Mouse (Mus musculus): ENCODE results near the gene Endog.
"Not testable (repeated sequence)": the region's sequence is repeated elsewhere in the genome, so short reads cannot be mapped to it uniquely, and the experiment has no call there.

Gene Endog

DNA sequence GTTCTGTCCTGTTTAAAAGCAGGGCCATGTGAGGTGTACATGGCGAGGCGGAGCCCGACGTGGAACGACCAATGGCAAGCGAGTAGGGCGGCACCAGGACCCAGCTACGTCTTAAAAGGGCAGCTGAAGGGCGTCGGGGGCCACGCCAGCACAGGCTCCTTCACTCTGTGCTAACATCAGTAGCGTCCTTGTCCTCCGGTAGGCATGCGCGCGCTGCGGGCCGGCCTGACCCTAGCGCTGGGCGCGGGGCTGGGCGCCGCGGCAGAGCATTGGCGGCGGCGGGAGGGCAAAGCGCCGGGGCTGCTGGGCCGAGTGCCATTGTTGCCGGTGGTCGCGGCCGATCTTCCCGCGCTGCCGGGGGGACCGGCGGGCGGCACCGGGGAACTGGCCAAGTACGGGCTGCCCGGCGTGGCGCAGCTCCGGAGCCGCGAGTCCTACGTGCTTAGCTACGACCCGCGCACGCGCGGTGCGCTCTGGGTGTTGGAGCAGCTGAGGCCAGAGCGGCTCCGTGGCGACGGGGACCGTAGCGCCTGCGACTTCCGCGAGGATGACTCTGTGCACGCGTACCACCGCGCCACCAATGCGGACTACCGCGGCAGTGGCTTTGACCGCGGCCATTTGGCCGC is at the start of gene Endog:
TSS of gene Endog (plus strand) at position 123 of the 626 bp plus-strand sequence.
- DNase-seq (ENCODE audit: low read depth): no peak

DNA sequence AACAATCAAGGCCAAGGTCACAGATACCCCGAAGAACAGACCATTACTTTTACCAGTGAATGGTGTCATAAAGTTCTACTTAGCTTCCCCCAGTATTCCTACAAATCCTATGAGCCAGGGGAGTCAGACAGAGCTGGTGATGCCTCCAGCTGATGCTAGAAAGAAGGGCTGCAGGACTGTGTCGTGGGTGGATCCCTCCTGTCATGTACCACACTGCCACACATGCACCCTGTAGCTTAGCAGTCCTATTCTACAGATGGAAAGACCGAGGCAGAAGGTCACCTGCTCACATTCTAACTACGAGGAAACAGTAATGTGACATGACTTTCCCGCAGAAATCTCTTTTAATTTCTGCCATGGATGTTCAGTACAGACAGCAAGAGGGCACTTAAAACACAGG is 48.5 kb upstream of the Endog start:
- no peak for DNase-seq (ENCODE audit: low read depth)

DNA sequence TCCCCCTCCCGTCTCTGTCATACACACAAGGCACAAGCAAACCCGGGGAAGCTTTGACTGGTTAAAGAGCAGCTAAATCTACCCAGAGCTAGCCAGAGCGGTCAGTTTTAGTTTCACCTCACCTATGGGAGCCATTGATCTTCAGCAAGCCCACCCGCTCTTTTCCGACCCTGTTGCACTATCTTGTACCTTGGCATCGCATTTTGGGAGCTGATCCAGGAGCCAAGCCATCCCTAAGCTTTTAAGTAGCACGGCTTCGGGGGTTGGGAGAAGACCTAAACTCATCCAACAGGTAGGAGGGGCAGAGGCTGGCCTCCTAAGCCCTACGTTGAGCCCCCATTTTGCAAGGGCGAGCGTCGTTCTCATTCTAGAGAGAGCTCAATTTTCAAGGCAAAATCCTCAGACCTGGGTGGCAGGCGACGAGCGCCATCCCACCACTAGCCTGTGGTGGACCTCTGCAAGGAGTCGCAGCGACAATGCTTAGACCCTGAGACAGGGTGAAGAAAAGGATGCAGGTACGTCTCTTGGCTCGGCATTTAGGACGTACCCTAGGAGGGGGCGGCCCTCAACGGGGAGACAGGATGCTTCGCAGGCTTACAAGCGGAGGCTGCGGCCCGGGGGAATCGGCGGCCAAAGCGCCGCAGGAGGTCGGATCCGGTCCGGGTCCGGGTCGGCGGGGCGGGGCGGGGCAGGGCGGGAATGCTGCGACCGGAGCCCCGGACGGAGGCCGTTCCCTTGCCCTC is 47.4 kb upstream of the Endog start:
- no peak for DNase-seq (ENCODE audit: low read depth)

DNA sequence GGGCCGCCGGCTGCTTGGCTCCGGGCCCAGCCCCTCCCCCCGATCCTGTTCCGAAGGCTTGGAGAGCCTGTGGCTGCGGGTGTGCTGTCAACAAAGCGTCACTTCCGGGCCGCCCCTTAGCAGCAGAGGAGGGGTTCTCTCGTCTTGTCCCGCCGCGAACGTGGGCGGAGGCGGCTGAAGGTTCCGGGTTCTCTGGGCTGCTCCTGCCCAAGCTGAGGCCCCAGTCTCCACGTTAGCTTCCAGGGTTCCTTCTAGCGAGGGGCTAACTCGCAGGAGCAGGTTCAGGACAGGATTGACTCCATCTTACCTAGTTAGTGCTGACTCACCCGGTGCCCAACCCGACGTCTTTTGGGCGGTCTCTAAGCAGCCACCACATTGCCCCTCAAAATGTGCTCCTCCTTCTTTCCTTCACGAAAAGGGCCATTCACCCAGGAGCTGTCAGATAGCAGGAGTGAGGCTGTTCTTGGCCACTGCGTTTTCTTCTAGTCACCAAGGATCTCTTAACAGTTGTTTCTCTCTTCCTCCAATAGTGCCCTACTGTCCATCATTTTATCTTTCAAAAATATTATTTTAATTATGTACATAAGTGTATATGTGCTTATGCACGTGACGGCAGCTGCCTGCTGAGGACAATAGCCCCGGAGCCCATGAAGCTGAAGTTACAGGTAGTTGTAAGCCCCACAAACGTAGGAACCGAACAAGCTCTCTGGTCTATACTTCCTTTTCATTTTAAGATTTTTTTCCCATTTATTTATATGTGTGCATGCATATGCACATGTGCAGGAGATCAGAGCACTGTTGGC is 46.6 kb upstream of the Endog start, which contains the start of gene Zer1:
TSS of gene Zer1 (minus strand) at position 114 of the 803 bp plus-strand sequence.
- peak; percentile 95 for DNase-seq (ENCODE audit: low read depth)

DNA sequence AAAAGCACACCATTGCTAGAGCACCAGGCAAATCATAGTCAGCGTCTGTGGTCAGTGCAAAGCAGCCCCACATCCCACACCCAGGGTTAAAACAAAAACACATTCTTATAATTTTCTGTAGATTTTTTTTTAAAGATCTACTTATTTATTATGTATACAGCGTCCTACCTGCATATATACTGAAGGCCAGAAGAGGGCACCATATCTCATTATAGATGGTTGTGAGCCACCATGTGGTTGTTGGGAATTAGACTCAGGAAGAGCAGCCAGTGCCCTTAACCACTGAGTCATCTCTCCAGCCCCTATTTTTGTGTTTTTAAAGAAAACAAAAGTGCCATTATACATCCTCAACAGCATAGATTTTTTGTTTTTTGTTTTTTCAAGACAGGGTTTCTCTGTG is 42.5 kb upstream of the Endog start:
- DNase-seq (ENCODE audit: low read depth): peak; percentile 84

DNA sequence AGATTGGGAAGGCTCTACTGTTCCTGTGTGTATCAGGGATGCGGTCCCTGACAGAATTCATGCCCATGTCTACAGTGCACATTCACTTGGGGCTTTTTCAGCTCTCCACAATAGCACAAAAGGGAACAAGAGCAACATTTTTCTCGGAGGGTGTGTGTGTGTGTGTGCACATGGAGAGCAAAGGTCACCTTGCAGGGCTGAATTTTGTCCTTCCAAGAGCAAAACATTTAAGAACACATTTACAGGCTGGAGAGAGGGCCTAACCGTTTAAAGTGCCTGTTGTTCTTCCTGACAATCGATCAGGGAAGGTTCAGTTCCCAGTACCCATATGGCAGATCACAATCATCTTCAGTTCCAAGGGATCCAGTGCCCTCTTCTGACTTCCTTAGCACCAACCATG is 41.1 kb upstream of the Endog start:
- no peak for DNase-seq (ENCODE audit: low read depth)

DNA sequence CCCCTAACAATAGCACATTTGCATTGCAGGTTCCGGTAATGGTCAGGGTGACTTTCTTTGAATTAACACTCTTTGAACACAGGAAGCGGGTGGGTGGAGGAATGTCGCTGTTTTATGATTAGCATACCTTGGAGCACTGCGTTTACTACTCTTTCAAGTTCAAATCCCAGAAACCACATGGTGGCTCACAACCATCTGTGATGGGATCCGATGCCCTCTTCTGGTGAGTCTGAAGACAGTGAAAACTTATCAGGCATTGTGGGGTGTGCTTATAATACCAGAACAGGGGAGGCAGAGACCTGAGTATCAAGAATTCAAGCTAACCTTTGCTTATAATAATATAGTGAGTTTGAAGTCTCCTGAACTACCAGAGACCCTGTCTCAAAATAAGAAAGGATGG is 40.1 kb upstream of the Endog start:
- DNase-seq (ENCODE audit: low read depth): peak; percentile 41

DNA sequence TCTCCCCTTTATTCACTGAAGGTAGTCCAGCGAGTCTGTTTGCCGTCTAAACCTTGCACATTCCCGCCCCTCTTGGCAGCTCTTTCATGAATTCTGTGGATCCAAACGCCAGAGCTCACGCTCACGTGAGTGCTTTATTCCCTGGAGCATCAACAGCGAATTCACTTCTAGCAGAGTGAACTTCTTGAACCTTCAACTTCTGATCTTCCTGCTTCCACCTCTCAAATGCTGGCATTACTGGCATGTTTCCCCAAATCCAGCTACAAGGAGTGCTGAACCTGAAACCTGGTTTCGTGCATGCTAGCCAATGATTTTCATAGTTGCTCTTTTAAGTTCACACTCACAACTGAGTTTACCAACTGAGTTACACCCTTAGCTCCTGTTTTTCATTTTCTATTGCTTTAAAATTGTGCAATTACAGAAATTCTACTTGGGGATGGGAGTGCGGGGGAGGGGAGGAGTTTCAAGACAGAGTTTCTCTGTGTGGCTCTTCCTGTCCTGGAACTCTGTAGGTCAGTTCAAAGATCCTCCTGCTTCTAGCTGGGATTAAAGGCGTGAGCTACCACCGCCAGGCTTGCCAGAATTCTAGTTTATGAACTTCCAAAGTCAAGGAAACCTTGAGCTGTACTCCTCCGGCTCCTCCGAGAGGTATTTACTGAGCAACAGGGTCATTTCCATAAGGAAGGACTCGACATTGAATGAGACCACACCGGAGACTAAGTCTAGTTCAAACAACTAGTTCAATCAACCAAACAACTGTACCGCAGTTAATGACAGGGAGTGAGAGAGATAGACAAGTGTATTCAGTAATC is 38.3 kb upstream of the Endog start:
- peak; percentile 77 for DNase-seq (ENCODE audit: low read depth)

DNA sequence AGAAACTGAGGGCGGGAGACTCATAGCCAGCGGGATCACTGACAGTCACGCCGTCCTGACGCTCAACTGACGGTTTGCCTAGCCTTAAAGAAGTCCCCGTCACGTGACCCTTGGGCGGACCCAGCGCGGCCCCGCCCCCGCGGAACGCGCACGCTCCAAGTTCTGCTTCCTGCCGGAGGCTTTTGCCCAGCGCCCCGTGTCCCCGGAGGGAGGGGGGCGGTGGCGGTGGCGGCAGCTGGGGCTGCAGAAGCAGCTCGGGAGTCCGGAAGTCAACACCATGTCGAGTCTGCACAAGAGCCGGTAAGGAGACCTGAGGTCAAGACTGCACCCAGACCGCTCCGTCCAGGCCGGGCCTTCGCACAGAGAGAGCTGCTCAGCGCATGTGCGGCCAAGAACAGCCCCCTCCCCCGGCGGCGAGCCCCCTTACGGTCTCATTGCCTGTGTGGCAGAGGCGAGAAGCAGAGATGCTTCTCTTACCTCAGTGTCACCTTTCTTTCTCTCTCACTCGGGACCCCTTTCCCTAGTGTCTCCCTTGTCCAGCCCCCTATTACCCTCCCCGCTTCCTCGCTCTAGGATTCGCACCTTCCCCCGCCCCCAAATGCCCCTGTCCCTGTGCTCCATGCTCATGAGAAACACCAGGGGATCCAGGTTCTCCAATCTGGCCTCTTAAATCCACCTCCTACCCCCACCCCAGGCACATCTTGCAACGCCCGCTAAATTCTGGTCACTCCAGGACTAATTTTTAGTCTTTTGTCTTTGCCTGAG is 37.5 kb upstream of the Endog start, which contains the start of gene Tbc1d13:
TSS of gene Tbc1d13 (plus strand) at position 134 of the 765 bp plus-strand sequence.
- peak; percentile 98 for DNase-seq (ENCODE audit: low read depth)

DNA sequence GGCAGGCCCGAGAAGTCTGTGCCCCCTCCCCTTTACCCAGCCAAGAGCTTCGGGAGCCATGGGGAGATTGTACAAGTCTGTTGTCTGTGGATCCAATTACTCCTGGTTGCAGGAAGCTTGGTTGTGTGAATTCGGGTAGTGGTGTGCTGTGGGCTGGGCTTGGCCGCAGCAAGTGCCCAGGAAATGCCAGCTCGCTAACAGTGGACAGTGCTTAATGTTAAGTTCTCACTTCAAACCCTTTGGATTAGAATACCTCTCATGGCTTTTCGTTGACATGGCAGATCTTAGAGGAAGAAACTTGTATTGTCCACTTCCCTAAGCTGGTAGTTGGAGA is 36.9 kb upstream of the Endog start:
- DNase-seq (ENCODE audit: low read depth): peak; percentile 35

DNA sequence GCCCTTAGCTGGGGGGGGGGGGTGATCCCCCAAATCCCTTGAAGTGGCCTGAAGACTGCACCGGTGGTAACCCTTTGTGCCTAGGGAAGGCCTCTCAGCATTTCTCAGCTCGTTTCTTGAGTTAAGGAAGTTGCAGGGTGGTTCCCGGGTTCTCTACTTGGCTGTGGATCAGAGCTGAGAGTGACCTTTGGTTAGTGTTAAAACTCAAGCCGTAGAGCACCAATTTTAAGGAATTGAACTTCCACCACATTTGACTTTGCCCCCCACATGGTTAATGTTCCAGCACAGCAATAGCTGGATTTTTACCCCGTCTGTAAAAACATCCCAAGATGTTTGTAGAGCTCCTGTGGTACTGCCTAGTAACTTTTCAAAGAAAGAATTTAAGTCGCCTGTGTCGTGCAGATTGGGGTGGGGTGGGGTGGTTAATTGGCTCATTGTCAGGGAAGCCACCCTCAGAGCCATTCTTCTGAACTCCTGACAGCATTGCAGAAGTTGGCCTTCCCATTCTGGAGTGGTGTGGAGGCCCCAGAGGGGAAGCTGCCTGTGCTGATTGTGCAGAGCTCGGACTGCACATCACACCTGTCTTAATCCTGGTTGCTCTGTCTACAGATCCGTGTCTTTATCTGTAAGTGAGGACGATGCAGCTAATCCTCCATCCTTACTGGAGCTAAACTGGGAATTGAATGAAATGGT is 36.2 kb upstream of the Endog start:
- no peak for DNase-seq (ENCODE audit: low read depth)

DNA sequence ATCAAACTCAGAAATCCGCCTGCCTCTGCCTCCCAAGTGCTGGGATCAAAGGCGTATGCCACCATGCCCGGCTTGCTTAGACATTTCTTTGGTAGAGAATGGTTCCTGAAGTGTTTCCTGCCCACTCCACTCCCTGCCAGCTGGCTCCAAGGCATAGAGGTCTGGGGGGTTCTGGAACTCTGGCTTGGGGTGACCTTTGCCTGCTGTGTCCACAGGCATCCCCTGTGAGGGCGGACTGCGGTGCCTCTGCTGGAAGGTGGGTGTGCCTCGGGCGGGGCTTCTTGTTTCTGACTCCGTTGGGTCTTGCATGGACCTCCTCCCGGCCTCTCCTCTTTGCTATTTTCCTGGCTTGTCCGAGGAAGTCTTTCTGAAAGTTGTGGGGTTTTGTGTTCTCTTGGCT is 34.8 kb upstream of the Endog start:
- DNase-seq (ENCODE audit: low read depth): no peak

DNA sequence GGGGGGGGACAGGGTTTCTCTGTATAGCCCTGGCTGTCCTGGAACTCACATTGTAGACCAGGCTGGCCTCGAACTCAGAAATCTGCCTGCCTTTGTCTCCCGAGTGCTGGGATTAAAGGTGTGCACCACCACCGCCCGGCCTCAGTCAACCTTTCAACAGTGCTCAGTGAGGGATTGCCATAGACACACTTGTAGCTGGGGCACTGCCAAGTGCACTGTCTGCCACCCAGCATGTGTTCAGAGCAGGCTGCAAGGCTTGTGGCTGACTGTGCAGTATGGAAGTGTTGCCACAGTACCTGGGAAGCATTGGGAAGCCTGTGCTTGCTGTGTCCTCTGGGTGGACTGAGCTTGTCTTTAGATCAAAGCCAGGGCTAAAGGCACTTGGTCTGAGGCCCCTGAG is 31.3 kb upstream of the Endog start:
- not testable (repeated sequence) for DNase-seq (ENCODE audit: low read depth)

DNA sequence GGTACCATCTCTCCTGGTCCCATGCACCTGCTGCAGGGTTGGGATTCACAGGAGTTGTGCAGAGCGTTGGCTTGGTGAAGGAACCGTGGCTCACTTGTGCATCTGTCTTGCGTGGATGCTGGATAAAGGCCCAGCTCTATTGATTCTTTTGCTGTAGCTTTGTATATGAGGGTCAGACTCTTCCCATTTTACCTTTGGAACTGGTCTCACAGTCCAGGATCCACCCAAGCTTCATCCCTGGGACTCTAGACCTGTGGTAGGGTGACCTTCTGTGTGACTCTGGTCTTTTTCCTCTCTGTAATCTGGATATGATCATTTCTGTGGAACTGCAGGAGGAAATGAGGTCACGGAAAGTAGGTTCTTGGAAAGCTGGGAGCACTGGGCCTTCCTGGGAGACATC is 26.9 kb upstream of the Endog start:
- no peak for DNase-seq (ENCODE audit: low read depth)

DNA sequence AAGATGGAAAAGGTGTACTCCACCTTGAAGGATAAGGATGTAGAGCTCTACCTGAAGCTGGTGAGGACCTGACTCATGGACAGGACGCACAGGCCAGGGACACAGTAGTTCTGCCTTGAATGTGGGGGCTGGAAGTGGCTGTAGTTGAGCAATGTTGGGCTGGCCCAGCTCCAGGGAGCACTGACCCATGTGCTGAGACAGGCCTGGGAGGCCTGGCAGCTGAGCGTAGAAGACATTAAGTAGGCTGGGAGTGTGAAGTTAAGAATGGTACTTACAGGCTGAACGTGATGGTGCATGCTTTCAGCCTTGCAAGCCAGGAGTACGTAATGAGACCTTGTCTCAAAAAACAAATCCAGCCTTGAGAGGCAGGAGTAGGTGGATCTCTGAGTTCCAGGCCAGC is 23.8 kb upstream of the Endog start:
- no peak for DNase-seq (ENCODE audit: low read depth)

DNA sequence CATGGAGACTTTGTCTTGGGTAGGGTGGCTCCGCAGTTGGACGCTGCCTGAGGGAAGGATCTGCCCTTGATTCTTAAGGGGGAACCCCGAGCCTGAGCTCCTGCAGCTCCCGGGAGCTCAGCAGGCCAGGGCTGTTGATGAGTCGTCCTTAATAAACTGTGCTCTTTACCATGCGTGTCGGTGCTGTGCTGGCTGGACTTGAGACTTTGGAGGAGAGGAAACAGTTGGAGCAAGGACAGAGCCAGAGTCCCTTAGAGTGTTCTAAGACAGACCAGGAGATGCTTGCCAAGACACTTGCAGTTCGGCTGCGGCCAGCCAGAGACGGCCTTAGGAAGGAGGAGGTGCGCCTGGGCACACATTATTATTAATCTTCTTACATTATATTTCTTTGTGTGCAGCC is 19.5 kb upstream of the Endog start:
- DNase-seq (ENCODE audit: low read depth): no peak

DNA sequence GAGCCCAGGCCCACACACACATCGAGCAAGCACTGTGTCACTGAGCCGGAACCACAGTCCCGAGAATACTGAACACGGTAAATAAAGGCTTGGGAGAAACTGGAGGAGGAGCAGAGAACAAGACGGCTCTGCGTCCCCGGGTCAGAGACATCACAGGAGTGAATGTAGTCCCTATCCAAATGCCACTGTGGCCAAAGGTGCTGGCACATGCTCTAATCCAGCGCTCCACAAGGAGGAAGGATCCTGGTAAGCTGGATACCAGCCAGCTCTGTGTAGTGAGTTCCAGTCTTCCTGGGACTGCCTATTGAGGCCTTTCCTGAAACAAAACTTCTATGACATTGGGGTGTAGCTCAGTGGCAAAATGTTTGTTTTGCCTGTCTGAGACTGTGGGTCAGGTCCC is 18.7 kb upstream of the Endog start:
- no peak for DNase-seq (ENCODE audit: low read depth)

DNA sequence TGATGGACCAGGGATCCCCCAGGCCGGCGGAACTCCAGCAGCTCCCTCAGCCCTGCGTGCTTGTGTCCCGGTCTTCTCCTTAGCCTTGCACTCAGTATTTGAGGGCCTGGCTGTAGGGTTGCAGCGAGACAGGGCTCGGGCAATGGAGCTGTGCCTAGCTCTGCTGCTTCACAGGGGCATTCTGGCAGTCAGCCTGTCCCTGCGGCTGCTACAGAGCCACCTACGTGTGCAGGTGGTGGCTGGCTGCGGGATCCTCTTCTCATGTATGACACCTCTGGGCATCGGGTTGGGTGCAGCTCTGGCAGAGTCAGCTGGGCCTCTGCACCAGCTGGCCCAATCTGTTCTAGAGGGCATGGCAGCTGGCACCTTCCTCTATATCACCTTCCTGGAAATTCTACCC is 11.4 kb upstream of the Endog start:
- DNase-seq (ENCODE audit: low read depth): not testable (repeated sequence)

DNA sequence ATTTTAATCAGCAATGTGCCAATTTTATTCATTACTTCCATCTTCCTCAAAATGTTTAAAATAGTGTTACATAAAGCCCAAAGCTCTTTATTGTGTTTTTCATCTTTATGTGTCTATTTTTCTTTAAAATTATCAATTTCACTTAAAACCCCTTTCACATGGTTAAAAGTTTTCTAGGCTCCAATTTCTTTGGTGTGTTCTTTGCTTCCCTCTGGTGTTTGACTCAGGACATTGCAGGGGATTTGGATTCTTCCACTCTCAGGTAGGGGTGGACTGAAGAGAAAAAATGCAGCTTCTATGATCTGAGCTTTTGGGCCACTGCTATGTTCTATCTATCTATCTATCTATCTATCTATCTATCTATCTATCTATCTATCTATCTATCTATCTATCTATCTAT is 9.5 kb upstream of the Endog start:
- DNase-seq (ENCODE audit: low read depth): peak; percentile 76

DNA sequence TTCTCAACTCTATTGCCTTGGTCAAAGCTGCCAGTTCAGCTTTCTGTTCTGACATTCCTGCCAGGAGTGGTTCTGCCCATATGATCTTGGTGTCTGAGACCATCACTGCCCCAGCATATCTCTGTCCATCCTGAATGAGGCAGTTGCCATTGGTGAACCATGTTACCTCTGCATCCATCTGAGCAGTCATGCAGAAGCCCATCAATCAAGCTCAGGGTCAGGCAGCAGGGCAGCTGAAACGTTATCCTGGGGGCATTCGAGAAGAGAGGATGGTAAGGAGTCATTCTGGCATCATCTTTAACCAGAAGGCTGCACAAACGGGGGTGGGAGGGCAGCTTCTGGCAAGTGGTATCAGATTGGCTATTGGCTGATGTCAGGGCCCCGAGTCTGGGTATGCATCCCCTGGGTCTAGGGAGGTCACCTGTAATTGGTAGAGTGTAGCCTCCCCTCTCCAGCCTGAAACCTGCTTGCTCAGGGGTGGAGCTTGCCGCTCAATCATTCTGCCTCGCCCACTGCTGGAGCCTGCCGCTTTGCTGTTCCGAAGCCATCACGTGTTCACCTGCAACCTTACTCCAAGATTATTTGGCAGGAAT is 6.9 kb upstream of the Endog start:
- no peak for DNase-seq (ENCODE audit: low read depth)

Measured in 416B (cell line).